Mouse (Mus musculus) adipocyte (in vitro differentiated cells): Measurements from ENCODE around the gene Rnasek.

Experiments
- DNase-seq: peaks from one replicate; pipeline ENCODE4 v3.0.0-alpha.2; 2016; ENCODE audit warnings: low spot score

The Rnasek gene

DNA sequence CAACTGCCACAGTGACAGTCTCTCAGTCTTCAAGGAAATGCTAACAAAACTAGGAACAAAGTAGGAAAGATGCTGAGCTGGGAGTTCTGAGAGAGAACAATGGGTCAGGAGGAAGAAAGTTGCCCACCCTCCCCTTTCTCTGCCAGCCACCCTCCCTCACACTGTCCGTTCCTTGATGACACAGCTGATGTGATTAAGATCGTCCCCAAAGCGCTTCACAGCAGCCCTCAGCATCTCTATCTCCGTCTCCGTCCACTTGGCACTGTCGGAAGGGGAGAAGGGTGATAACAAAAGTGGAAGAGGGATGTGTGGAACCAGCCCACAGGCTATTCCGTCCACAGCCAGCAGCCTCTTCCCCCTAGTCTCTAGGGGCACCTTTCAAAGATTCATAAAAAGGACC, 2.9 kb downstream of the Rnasek start:
- no peak for DNase-seq

DNA sequence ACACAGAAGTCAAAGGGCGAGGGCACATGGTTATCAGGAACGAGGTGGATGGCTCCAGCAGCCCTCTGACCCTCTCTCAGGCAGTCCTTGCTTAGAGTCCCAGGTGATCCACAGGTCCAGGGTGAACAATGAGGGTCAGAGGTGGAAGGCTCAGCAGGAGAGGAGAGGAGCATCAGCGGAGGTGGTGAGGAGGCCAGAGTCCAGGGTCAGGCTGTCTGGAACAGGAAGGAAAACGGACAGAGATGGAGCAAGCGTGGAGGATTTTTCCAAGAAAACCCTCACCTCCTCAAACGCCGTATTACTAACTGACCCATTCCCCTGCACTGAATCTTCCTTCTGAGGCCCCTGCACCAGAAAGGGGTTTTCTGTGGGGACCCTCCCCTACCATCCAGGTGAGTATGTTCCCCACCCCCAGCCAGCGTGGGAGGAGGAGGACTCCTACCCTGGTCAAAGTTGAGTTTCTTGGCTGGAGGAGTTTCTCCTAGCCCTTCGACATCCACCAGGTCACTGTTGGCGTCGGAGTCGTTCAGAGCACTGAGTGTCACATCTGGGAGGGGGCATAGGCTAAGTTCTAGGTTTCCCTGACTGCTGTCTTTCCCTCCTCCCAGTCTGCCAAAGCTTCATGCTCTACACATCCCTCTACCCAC, 4.3 kb downstream of the Rnasek start:
- DNase-seq: no peak

- no peak for DNase-seq
Measured at GRCm38 (mm10) chr11:70234497-70234896, 5.1 kb downstream of the Rnasek start.

- no peak for DNase-seq
Measured at GRCm38 (mm10) chr11:70234037-70234436, 5.6 kb downstream of the Rnasek start.

DNA sequence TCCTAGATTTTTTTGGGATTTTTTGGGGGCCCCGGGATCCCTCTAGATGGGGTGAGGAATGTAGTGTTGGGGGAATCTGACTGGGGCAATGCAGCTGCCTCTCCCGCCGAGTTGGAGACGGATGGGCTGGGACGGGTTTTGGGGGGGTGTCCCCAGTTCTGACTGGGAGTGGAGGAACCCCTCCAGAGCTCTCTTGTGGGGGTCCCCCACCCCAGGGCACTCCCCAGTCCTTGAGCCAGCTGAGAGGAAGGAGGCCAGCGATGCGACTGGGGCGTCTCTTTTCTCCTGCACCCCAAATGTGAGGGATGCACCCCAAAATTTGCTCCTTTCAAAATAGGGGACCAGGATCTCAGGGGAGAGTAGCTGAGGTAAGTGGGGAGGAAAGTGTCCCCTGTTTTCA, 6.6 kb downstream of the Rnasek start:
- DNase-seq: no peak

GRCm38 (mm10) chr11:70232546-70232945, 7.1 kb downstream of the Rnasek start:
- DNase-seq: peak; percentile 30

- DNase-seq: peak; percentile 83
Measured at GRCm38 (mm10) chr11:70230239-70230727, 9.4 kb downstream of the Rnasek start.

GRCm38 (mm10) chr11:70229260-70230010, 10.2 kb downstream of the Rnasek start, which contains the start of gene Bcl6b:
Gene Bcl6b (minus strand): TSS chr11:70229798.
- DNase-seq: no peak

DNA sequence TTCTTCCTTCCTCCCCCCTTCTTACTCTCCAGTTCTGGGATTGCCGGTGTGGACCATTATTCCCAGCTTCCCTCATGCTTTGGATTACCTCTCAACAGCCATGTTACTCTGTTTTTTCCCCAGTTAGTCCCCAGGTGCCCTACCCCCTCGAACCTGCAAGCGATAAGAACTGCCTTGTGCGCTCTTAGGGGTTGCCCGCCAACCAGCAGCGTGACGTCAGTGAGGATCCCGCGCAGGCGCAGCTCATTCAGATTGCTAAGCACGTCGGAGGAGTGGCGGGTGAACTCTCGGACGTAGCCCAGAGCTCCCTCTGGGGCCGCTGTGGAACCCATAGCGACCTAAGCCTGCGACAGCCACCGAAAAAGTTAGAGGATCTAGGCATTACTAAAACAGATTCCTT, 10.8 kb downstream of the Rnasek start:
- no peak for DNase-seq

- DNase-seq: no peak
Measured at GRCm38 (mm10) chr11:70227661-70228245, 11.9 kb downstream of the Rnasek start.

DNA sequence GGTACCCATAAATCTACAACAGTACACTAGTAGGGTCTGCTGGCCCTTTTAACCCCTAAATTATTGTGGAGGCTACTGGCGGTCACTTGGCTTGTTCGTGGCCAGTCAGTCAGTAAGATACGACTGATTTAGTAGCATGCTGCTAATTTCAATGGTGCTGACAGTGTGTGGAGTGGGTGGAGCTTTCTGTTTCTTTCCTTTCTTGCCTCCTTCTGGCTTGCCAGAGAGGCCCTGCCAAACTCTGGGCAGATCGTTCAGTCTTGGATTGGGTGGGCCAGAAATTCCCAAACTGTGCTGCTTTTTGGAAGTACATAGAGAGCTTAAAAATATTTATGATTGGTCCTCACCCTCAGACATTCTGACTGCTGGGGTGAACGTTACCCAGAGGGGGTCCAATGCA, 12.5 kb downstream of the Rnasek start:
- peak; percentile 20 for DNase-seq

DNA sequence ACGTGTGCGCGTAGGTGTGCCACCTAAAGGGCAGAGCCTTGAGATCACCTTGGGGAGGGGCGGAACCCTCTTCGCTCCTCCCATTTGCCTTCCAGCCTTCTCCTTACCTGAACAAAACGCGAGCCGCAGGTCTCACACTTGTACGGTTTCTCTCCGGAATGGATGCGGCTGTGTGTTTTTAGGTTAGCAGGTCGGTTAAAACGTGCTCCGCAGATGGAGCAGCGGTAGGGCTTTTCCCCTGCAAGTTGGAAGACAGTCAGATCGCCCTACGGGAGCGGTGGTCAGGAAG, 13.1 kb downstream of the Rnasek start:
- DNase-seq: no peak

GRCm38 (mm10) chr11:70225798-70226601, 13.6 kb downstream of the Rnasek start:
- no peak for DNase-seq

DNA sequence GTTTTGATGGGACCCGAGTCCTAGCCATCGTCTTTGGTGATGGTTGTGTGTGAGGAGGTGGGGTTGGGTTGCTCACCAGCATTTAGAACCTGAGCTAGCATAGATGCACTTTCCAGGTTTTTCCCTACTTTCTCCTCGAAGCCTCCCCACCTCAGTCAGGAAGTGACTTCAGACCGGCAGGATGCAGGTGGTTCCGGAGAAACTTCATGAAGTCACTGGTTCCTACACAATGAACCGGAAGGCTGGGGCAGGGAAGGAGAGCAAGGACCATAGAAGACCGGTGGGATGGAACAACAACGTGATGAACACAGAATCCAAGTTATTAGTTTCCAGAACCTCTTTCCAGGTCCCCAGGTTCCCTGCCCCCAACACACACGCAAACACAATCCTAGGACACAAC, 15.9 kb downstream of the Rnasek start:
- no peak for DNase-seq

DNA sequence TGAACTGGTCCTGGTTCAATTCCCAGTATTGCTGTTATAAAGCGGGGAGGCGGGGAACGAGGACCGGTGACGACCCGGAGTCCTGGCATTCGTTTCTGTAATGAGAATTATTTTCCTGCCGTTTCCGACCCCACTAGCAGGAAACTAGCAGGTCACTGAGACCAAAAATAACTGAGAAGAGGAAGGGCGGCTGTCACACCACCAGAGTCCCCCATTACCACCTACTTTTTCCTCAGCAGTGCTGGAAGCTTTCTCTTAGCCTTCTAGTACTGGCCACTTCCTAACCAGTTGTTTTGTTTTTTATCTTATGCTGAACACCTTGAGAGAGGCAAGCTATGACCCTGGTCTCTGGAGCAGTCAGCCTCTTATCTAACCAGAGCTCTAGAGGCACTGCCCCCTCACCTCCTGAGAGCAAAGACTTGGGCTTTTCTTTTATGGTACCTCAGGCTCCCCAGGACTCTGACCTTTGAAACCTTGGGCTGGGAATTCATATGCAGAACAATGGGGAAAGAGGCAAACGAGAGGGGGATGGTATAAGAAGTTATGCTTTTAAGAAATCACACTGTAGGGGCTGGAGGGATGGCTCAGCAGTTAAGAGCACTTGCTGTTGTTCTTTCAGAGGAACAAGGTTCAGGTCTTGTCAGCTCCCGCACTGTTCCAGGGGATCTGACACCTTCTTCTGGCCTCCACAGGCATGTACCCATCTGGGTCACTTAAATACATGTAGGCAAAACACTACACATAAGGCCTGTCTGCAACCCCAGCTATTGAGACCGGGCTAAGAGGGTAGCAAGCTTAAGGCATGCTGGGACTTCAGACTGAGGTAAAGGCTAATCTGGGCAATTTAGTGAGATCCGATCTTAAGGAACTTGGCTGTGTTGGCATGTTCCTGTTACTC, 17.8 kb downstream of the Rnasek start:
- DNase-seq: no peak

DNA sequence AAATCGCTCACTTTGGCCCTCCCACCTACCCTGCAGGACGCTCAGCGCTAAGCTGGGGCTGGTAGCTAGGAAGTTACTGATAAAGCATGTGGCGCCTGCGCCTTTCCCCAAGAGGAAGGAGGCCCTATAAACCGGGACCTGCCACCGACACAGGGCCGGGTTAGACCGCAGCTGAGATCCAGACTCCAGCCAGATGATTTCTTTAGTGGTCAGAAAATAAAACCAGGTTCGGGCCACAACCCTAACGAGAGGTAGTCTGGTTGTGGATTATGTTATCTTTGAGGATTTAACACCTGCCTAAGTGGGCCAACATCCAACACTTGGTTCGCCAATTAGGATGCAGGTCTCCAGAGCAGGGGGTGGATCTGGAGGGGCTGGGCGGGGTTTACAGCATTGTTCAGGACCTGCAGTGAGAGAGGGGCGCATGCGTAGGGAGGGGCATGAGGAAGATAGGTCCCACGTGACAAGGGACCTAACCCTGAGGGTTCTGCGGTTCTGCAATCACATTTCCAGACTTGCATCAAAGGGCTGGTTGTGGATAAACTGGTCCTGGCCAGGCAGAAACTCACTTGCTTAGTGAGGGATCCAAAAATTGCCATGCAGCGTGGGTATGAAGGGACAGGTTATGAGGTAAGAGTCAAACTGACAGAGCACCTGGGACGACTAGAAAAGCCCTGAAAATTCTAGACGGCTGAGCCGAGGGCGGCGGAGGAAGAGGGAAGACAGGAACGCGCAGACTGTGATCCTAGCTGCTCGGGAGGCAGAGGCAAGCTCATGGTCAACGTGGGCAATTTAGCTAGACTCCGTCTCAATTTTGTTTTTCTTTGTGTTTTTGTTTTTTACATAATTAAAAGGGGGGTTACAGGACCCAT, 18.7 kb downstream of the Rnasek start, which contains the start of gene Slc16a13:
Slc16a13 (minus strand) TSS at position 334 of the 872 bp plus-strand sequence.
- DNase-seq: peak; percentile 98

GRCm38 (mm10) chr11:70220323-70220722, 19.3 kb downstream of the Rnasek start:
- no peak for DNase-seq

DNA sequence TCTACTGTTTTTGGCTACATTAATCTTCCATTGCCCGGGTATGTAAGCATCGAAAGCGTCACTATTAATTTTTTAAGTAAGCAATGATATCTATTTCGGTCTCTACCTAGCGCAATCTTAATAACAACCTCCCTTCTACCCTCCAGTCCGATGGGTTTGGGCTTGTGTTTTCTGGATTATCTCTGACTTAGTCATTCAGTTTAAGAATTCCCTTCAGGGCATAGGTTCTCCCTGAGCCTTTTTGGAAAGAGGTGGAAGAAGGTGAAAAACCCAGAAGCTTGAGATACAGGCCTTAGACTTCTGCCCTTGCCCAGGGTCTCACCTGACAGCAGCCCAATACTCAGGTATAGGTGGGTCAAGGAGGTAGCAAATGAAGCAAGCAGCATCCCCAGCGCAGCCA, 19.8 kb downstream of the Rnasek start:
- no peak for DNase-seq

GRCm38 (mm10) chr11:70218741-70219470, 20.7 kb downstream of the Rnasek start:
- no peak for DNase-seq

GRCm38 (mm10) chr11:70218039-70218438, 21.6 kb downstream of the Rnasek start:
- no peak for DNase-seq
